Mouse (Mus musculus): ENCODE measurements around the gene Fam114a2. TPM values are rescaled to one million over a fixed set of nuclear protein-coding genes. Genes with fewer than 3 reads are reported as not detected.
"Not testable (repeated sequence)": the region's sequence is repeated elsewhere in the genome, so short reads cannot be mapped to it uniquely, and the experiment has no call there.

Gene Fam114a2
- total RNA-seq (2014; rRNA removed) (27.4 and 29.8 TPM in 2 replicates), polyA plus RNA-seq (2012; rRNA removed) (14.4 and 20.1 TPM in 2 replicates)

DNA sequence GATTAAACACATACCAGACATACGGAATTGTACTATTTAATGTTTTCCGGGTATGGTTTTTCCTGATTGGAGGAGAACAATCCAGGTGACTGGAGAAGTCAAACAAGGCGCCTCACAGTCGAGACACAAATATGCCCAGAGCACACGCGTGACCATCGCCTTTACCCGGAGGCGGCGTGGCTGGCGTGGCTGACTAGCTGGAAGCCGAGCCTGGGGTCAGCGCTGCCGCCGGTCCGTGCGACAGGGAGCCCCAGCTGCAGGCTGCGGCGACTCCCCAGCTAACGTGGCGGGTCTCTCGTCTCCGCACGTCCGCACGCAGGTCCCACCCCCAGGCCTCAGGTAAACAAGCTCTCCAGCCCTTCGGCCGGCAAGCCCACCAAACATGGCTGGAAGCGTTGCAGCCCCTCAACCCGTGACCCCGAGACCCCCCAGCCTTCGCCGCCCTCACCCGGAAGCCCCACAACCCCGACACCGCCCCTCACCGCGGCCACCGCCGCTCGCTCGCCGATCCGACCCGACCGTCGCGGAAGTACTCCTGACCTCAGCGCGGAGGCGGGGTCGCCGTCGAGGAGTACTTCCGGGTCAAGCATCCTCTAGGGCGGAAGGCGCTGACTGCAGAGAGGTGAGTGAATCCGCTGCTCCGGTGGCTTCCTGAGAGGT is at the start of gene Fam114a2, which contains the start of gene Mfap3:
Gene Fam114a2, minus strand, starts transcription at position 527 of the 660 bp plus-strand sequence.
Gene Mfap3, plus strand, starts transcription at position 574 of the 660 bp plus-strand sequence.
- under 1% methylated on average over 59 of the region's 59 CpGs for WGBS

DNA sequence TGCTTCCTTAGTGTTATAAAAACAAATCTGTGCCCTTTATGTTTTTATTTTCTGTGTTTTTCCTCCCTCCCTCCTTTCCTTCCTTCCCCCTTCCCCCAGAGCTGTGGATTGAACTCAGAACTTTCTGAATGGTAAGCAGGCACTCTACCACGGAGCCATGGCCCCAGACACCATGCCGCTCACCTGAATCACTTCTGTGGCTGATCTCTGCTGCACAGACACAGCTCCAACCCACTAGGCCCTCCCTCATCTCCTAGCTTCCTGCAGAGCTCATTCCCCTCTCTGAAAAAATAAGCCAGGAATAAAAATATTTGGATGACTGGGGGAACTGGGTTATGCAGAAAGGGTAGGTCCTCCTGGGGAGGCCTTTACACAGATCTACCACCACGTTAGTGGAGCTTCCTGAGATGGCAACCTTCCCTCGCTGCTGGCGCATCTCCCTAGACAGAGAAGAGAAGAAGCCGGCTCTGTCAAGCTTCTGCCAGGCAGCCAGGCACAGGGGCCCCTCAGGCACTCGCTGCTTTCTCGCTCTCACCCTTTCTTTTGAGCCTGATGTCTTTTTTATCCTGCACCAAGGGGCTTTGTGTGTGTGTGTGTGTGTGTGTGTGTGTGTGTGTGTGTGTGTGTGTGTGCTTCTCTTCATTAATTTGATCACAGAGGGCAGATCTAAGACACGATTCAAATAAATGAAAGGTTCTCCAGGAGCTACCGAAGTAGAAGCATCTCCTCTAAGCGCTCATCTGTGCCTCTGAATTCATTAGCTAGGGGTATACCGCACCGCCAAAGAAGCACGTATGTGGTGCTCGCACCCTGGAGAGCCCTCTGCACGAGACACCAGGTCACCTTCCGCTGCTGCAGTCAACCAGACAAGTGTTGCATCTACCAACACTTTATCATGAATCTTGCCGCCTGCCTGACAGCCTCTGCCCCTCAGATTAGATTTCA is 47.9 kb upstream of the Fam114a2 start:
- Histone ChIP-seq H3K79me2 (ENCODE audit: control insufficient read depth, insufficient read depth, low read length) (no peaks in the 10 kb centered on the region), H3K4me1 (ENCODE audit: control insufficient read depth, insufficient read depth, low read length) (no peaks in the 10 kb centered on the region), H3K9ac (ENCODE audit: low read depth, low read length) (no peak overlapping the region), H3K36me3 (ENCODE audit: control insufficient read depth, insufficient read depth, low read length) (no peaks in the 10 kb centered on the region), H3K4me3 (ENCODE audit: insufficient read depth, low read depth, low read length) (no peak overlapping the region), H3K27ac (replicated peaks; ENCODE audit: insufficient read depth, low read depth, low read length) (no peak overlapping the region), H3K27me3 (ENCODE audit: control insufficient read depth, insufficient read depth, low read length) (no peaks in the 10 kb centered on the region; the same call in 1 of the 2 replicates)
- 55% methylated on average over 18 of the region's 18 CpGs for WGBS
- DNase-seq (ENCODE audit: extremely low read depth, low read depth, low spot score): no peak
- no peak for TF ChIP-seq CTCF (IDR thresholded peaks at IDR 0.05; ENCODE audit: low read depth, low read length)
- TF ChIP-seq POLR2A (IDR thresholded peaks at IDR 0.05; ENCODE audit: extremely low read depth, insufficient read depth, low read length): no peak

More for the DNA sequence above, at the start of gene Fam114a2, which contains the start of gene Mfap3:
- peak; percentile 60 for TF ChIP-seq POLR2A (IDR thresholded peaks at IDR 0.05; ENCODE audit: extremely low read depth, insufficient read depth, low read length)
- TF ChIP-seq CTCF (IDR thresholded peaks at IDR 0.05; ENCODE audit: low read depth, low read length): no peak
- H3K4me3 ChIP-seq (ENCODE audit: insufficient read depth, low read depth, low read length): peak within 1 kb of the TSS; percentile 88
- DNase-seq (ENCODE audit: extremely low read depth, low read depth, low spot score): peak; percentile 68
- no peaks in the 10 kb centered on the region for H3K27me3 ChIP-seq (ENCODE audit: control insufficient read depth, insufficient read depth, low read length)
- peaks cover 8% of the 10 kb centered on the region for H3K36me3 ChIP-seq (ENCODE audit: control insufficient read depth, insufficient read depth, low read length)
- H3K9ac ChIP-seq (ENCODE audit: low read depth, low read length): peak within 1 kb of the TSS; percentile 91
- peaks cover 22% of the 10 kb centered on the region for H3K79me2 ChIP-seq (ENCODE audit: control insufficient read depth, insufficient read depth, low read length)
- H3K4me1 ChIP-seq (ENCODE audit: control insufficient read depth, insufficient read depth, low read length): peaks cover 4% of the 10 kb centered on the region; the same call in 1 of the 2 replicates
- H3K27ac ChIP-seq (replicated peaks; ENCODE audit: insufficient read depth, low read depth, low read length): peak within 1 kb of the TSS; percentile 85

DNA sequence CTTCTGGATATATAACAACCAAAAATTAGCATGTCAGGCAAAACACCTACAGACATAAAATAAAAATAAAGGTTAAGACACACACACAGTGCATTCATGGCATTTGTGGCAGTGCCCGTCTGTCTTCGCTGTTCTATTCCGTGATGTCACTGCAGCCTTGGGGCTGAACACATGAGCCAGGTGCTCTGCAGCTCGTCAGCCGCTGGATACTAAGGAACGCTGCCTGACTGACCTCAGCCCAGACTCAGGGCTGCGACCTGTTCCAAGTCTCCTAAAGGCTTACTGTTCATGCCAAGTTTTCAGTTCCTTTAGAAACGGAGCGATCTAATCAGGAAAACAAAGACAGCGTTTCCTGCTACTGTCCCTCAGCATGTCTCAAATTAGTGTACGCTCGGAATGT is 46.1 kb upstream of the Fam114a2 start:
- WGBS: 71% methylated on average over 12 of the region's 12 CpGs
- TF ChIP-seq POLR2A (IDR thresholded peaks at IDR 0.05; ENCODE audit: extremely low read depth, insufficient read depth, low read length) (no peak), CTCF (IDR thresholded peaks at IDR 0.05; ENCODE audit: low read depth, low read length) (no peak)
- DNase-seq (ENCODE audit: extremely low read depth, low read depth, low spot score): no peak
- no peak overlapping the region for H3K27ac ChIP-seq (replicated peaks; ENCODE audit: insufficient read depth, low read depth, low read length)
- no peaks in the 10 kb centered on the region for H3K36me3 ChIP-seq (ENCODE audit: control insufficient read depth, insufficient read depth, low read length)
- H3K27me3 ChIP-seq (ENCODE audit: control insufficient read depth, insufficient read depth, low read length): no peaks in the 10 kb centered on the region; the same call in 1 of the 2 replicates
- no peak overlapping the region for H3K4me3 ChIP-seq (ENCODE audit: insufficient read depth, low read depth, low read length)
- no peaks in the 10 kb centered on the region for H3K4me1 ChIP-seq (ENCODE audit: control insufficient read depth, insufficient read depth, low read length)
- H3K9ac ChIP-seq (ENCODE audit: low read depth, low read length): no peak overlapping the region
- H3K79me2 ChIP-seq (ENCODE audit: control insufficient read depth, insufficient read depth, low read length): no peaks in the 10 kb centered on the region

DNA sequence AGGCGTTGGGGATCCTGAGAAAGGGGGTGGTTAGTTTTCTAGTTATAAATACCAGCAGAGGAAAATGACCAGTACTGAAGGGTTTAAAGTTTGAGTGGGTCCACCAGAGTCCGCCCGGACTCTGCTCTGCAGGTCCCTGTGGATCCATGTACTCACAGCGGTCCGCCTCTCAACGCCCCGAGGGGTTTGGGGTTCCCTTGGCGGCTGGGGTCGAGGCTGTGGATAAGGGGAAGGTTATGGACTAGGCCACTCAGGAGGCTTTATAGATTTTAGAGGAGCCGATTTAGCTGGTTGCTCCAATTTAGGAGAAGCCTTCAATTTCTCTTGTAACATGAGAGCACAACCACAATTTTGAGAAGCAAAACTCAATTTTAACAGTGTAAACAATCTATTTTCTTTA is 39.5 kb upstream of the Fam114a2 start:
- H3K9ac ChIP-seq (ENCODE audit: low read depth, low read length); H3K4me3 ChIP-seq (ENCODE audit: insufficient read depth, low read depth, low read length); DNase-seq (ENCODE audit: extremely low read depth, low read depth, low spot score); H3K36me3 ChIP-seq (ENCODE audit: control insufficient read depth, insufficient read depth, low read length); H3K27ac ChIP-seq (replicated peaks; ENCODE audit: insufficient read depth, low read depth, low read length); H3K79me2 ChIP-seq (ENCODE audit: control insufficient read depth, insufficient read depth, low read length); H3K27me3 ChIP-seq (ENCODE audit: control insufficient read depth, insufficient read depth, low read length); H3K4me1 ChIP-seq (ENCODE audit: control insufficient read depth, insufficient read depth, low read length): not testable (repeated sequence)
- 93% methylated on average over 9 of the region's 10 CpGs for WGBS

DNA sequence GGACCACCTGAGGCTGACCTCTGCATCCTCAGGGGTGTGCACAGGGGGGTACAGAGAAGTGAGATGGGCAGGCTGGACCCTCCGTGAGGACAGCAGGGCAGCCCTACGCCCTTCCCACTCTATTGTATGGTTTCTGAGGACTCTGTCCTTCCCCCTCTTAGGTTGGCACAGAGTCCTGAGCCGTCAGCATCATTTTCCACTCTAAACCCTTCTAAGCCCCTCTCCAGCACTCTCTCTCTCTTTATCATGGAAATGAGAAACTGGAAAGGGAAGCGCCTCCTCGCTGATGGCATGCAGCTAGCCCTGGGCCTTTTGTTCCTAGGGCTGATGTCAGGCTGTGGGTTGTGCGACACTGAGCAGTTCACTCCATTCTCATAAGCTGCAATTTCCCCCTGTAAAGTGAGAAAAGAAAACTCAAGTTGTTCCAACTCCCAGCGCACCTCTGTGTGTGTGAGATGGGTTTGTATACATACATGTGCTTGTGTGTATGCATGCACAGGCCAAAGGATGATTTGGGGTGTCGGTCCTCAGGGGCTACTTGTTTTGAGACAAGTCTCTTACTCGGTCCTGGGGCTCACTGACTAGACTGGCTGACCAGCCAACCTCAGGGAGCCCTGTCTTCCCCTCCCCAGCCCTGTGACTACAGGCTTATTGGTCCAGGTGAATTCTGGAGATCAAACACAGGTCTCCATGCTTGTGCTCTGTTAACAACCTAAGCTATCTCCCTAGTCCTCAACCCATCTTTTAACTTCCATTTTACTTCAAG is 34.8 kb upstream of the Fam114a2 start:
- H3K27ac ChIP-seq (replicated peaks; ENCODE audit: insufficient read depth, low read depth, low read length): no peak overlapping the region
- 81% methylated on average over 9 of the region's 9 CpGs for WGBS
- H3K4me1 ChIP-seq (ENCODE audit: control insufficient read depth, insufficient read depth, low read length): no peaks in the 10 kb centered on the region
- TF ChIP-seq CTCF (IDR thresholded peaks at IDR 0.05; ENCODE audit: low read depth, low read length) (no peak), POLR2A (IDR thresholded peaks at IDR 0.05; ENCODE audit: extremely low read depth, insufficient read depth, low read length) (no peak)
- H3K79me2 ChIP-seq (ENCODE audit: control insufficient read depth, insufficient read depth, low read length): no peaks in the 10 kb centered on the region
- H3K27me3 ChIP-seq (ENCODE audit: control insufficient read depth, insufficient read depth, low read length): no peaks in the 10 kb centered on the region
- no peak overlapping the region for H3K4me3 ChIP-seq (ENCODE audit: insufficient read depth, low read depth, low read length)
- no peak overlapping the region for H3K9ac ChIP-seq (ENCODE audit: low read depth, low read length)
- no peaks in the 10 kb centered on the region for H3K36me3 ChIP-seq (ENCODE audit: control insufficient read depth, insufficient read depth, low read length)
- DNase-seq (ENCODE audit: extremely low read depth, low read depth, low spot score): no peak
